Mouse (Mus musculus) retina, postnatal 1 day (tissue): ENCODE data around the gene Gja5.

Source experiments
- DNase-seq: peaks from one replicate; pipeline ENCODE4 v3.0.0-alpha.2; 2012

Gene Gja5

DNA sequence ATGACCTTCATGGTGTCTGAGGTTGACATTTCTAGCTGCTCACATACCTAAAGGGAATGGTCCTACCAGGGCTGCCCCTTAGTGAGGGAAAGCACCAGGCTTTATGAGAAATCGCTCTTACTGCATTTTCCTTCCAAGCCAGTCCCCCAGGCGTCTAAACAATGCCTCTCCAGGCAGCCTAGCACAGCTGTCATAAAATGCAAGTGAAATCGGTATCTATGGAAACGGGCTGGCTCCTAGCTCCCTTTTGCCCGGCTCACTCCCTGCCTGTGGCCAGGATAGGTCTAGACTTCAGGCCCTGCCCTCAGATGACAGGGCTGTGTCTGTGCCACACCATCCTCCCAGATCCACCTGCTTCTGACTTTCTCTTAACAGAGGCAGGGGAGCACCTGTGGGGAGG lies 33.1 kb downstream of the Gja5 start:
- peak; percentile 49 for DNase-seq

DNA sequence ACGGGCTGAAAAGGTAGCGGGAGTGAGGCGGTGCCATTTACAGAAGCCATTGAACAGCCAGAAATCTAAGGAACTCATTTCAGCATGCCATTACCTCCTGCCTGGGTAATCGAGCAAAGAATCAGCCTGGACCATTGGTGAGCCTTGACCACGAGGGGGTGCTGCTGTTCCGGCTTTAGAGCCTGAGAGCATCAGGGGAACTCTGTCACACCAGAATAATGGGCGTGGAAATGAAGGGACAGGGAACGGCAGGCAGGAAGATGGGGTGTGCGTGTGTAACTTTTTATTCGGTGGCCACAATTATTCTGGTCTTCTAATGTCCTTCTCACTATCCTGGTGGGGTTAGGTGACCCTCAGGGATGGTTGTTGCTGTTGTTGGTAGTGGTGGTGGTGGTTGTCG lies 34.2 kb downstream of the Gja5 start:
- DNase-seq, result peak; percentile 89

DNA sequence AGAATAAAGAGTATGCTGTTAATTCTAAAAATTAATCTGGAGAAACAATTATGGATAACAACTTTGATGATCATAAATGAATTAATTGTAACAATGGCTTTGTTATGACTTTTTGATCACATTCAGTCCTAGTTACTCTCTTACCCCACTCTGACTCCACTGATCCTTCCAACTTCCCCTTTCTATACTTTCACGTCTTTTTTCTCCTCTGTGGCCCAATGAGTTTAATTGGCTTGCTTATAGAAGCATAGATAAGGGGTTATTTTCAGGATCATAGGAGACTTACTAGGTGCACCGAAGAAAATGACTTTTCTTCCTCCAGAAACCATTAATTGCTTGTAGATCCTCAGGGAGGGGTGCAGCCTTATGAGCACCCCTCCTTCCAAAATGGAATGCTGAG lies 38.2 kb downstream of the Gja5 start:
- no peak for DNase-seq

DNA sequence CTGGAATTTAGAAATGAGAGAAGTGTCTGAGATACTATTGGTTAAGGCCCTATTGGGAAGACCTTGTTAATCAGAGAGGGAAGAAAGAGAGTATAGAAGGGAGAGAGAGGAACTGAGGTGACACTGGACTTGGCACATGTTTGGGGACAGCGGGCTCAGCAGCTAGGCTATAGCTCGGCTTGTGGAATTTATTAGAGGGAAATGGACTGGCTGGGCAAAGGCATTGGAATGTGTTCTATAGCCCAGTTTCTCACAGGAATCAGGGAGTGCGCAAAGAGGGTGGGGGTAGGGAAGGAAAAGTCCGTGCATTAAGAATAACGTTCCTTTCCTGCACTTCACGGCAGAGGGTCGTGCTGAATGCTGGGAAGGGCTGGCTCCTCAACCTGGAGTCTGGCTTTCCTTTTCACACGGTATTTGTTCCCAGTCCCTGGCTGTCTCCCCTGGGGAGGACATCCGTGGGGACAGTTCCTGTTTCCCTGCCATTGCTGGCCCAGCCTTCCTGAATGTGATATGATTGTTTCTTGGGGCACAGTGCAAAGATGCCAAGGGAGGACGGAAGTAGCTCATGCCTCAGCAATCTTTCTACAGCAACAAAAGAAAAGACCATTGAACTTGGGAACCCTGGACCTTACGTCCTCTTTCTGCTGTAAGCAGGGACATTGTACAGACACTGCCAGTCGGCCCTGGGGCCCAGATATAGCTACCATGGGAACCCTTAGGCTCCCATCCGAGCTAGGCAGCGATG lies 49.2 kb downstream of the Gja5 start:
- no peak for DNase-seq

DNA sequence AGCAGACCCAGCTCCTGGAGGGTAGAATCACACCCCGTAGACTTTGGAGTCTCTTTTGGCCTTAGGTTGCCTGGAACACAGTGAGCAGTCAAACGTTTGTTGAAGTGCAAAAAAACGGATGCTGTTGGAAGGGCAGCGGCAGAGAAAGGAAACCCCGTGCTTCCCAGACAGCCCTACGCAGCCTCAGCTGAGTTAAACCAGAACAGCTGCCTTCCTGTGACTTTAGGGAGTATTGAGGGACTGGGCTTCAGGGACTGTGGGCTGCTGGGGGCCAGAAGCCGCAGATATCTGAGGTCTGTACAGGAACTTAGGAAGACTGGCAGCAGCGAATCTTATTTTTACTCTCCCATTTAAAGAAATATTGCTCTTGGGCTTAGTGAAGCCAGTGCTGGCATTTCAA lies 56.1 kb downstream of the Gja5 start:
- DNase-seq, result no peak

DNA sequence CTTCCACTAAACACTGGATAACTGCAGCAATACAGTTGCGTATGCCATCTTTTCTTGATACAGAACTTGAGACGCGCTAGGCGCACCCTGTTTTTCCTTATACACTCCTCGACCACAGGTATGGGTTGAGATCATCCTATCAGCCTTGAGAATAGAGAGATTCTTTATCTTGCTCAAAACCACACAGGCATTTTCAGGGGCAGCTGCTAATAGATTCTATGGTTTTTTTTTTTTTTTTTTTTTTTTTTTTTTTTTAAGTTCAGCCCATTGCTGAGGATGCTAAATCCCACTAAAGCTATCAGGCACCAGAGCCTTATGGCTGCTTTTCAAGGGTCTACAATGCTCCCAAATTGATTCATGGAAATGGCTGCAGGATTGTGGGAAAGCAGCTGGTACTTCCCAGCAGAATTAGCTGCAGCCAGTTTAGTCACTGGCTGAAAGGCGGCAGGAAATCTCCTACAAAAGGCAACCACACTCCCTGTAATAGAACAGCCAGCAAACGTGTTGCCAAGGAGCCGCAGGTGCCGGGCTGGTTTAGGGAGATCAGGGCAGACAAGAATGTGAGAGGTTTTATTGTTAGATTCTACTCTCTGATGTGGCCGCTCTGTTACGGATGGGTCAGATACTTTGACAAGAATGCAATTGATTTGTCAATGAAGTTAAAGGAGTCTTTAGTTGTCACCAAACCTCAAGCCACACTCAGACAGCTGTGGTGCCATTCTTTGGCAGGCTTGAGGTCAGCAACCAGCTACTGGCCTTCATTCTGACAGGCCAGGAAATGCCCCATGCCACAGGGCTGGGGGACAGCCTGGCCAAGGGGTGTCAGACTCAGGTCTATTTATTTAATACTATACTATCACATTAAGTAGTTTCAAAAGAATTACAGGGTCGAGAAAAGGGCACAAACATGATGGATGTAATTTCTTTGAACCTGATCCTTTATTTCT lies 58.9 kb downstream of the Gja5 start:
- DNase-seq, result no peak

DNA sequence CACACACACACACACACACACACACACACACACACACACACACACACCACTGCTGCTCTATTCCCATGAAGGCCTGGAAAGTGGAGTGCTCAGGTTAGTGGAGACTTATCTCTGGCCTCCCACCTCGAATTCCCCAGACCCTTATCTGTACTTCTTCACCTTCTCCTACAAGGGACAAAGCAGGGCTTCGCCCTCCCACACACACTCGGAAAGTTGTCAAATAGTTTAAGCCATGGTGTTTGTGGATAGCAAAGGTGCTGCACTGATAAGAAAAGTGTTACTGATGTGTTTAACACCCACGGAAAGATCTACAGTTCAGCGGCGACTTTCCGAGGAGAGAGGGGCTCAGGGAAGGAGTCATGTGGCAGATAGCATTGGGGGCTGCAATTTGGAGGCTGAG lies 66.5 kb downstream of the Gja5 start:
- DNase-seq, result no peak

DNA sequence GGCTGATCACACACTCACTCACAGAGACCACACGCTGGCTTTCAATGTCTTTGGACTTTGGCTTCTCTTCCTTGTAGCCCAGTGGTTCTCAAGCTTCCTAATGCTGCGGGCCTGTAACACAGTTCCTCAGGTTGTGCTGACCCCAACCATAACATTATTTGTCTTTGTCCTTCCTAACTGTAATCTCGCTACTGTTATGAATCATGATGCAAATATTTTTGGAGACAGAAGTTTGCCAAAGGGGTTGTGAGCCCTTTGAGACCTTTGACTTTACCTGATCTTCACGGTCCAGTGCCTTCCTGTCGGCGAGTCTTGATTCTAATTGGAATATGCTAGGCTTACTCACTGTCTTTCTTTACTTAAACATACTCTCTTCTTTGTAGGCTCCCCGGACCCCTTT lies 70.0 kb downstream of the Gja5 start:
- no peak for DNase-seq

DNA sequence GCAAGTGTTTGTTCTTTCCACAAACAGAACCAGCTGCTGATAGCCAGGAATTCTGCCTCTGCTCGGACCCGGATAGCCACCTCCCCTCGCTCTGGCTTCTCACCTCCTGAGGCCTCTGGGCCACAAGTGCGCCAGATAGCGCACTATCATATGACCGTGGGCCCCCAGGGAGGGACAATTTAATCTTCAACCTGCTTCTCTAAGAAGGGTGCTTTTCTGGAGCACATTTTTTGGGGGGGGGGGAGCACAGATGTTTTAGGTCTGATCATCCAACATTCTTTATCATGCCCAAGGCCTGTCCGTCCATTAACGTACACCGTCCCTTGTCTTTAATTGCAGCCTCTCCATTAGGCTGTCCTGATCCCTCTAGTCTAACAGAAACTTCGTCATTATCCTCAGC lies 71.1 kb downstream of the Gja5 start:
- DNase-seq, result no peak

DNA sequence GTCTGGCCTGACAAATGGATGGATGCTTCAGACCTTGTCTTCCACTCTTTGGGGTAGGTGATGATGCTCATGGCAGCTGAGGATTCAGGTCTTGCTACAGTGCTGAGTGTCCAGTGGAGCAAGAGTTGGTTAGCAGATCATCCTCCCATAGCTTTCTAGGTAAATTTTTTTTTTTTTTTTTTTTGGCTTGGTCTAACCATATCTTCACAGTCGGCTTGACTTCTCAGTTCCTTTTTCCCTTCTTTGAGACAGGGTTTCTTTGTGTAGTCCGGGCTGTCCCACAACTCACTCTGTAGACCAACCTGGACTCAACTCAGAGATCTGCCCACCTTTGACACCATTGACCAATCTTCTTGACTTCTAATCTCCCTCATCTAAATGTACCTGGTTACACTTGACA lies 73.0 kb downstream of the Gja5 start:
- no peak for DNase-seq

DNA sequence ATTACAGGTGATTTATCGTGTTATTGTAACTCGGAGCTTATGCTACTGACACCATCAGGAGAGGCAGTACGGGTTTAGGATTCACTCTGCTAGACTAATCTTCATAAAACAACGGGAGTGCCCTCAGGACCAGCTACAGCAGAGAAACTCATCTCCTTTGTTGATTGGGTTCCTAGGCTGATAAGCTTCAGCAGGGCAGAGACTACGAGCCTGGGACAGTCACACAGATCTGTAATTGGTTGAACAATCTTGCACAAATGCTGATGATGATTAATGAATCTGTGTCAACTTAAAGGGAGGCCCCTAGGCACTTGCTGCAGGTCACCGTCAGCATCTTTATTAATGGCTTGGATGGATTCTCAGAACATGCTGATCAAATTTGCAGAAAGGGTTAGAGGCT lies 74.0 kb downstream of the Gja5 start:
- DNase-seq, result peak; percentile 7

DNA sequence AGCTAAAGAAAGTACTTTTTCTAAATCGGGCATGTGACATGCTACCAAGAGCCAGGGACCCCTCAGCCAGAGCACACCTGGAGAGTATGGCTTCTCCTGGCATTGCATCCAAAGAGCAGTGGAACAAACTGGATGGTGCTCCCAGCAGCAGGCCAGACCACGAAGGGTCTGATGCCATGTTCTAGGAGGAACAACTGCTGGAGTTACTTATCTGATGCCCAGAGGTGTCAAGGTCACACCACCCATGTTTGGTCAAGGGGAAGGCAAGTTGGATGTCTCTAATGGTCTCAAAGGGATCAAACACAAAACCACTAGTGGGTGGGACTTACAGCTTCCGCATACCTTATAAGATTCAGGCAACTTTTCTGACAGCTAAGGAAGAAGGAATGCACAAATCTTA lies 74.5 kb downstream of the Gja5 start:
- DNase-seq, result no peak

DNA sequence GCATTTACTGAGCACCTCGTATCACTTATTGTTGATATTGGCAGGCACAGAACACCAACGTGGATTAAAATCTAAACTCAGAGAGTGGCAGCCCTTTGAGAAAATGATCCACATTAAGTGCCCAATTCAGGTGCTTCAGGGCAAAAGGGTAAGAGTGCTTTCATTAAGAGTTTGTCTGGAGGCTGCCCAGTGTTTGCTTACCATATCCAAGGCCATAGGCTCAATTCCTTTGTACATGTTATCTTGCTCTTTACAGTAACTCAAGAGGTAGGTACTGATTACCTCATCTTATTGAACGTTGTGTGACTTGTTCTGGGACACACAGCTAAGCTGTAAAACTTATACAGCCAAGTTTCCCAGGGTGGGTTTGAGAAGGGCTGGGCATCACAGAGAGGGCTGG lies 77.3 kb downstream of the Gja5 start:
- no peak for DNase-seq

DNA sequence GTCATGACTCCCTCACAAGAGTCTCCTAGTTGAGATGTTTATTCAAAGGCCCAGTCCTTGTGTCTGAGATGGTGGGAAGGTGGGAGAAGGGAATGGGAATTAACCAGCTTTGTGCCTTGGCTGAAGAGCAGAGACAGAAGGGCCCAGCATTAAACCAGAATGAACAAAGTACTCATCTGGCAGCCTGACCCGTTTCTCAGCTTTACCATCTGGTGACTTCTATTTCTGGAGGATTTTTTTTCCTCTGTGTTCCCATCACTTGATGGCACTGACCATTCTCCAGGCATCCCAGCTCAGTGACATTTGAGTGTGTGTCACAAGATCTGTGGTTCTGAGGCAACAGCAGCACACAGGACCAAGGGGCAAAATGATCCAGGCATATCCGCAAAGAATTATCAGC lies 78.2 kb downstream of the Gja5 start:
- DNase-seq, result no peak

DNA sequence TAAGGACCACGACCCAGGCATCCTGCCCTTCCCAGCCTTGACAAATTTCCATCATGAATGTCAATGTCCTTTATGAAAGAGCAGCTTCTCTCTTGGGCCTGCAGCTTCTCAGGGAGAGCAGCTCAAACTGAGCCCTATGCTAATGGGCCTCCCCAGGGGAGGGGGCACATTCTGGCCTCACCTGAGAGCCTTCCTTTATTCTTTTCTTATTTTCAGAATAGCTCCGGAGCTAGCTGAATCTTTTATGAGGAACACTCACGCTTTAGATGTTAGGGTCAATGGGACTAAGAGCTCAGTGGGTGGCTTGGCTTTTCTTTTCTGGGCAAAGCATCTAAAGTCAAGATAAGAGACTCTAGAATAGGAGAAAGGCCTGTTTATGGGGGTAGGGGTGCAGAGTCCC lies 88.0 kb downstream of the Gja5 start:
- DNase-seq, result no peak

DNA sequence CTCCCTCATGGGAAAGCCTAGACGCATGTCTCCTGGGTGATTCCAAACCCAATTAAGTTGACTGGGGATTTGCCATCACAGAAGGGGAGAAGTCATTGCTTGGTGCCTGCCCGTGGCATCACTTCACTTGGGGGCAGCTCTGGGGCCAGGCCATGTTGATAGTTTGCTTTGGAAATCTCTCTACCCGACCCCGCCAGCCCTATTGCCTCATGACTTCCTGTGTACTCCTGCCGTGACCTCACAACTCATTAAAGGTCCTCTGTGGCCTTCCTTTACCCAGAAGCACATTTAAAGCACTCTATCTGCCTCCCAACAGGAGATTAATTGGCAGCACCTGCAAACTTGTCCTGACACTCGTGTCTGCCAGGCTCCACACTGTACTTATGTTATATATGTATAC lies 93.3 kb downstream of the Gja5 start:
- no peak for DNase-seq

DNA sequence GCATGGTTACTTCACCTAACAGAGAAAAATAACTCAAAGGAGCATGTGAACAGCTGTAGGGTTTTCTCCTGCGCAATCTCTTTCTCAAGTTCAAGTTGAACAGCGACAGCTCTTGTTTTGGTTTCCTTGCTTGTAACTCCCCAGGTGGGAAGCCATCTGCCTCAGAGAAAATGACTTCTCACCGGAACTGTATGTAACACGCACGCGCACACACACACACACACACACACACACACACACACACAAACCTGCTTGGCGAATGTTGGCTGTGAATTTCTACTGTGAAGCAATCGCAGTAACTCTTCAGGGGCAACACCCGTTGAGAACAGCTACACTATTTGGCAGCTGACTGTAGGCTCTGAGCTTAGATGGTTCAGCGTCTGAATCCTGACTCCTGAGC lies 98.6 kb downstream of the Gja5 start:
- no peak for DNase-seq

DNA sequence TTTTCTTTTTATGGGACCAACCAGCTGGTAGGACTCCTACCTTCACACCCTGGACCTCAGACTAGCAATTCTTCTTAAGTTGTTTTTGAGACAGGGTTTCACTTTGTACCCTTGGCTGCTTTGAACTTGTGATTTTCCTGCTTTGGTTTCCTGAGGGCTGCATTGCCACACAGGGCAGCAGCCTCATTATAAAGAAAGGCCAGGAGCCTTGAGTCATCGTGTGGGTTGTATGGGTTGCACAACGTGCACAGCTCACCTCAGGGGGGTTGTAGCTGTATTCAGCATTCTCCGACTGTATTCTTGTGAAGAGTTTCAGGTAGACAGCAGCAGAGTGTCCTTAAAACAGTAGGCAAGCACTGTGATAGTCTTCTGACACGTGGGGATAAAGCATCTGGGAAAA lies 100.0 kb downstream of the Gja5 start:
- no peak for DNase-seq

DNA sequence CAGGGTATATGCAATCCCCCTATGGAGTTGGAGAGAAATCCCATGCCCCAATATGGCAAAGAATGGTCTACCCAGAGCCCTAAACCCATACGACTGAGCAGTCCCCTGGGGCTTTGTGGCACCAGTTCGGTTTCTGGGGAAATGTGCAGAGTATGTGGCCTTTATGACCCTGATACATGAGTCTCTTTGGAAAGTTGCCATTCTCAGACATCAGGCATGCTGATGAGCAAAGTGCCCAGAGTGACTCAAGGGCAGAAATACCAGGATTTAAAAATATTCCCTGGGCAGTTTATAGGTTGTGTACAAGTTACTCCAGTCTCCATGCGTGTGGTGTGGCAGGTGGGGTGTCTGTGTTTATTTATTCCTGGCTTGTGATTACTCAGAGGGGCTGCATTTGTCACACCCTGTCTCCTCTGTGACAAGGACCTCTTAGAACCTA lies 102.5 kb downstream of the Gja5 start:
- DNase-seq, result no peak

DNA sequence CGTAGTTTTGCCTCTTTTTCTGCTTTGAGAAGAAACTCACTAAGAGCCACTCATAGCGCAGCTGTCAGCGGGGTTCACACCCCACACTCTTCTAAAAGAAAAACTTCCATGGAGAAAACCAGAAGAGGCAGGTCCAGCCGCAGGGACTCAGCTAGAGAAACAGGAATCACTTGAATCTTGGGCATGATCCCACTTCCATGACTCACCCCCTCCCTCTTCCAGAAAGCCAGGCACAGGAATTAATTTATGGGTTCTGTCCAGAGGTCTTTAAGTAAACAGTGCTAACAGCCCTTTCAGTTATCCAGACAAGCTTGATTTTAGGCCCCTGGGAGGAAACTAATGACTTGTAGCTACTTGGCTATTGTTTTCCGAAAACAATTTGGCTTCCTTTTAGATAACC lies 120.7 kb downstream of the Gja5 start:
- DNase-seq, result no peak

DNA sequence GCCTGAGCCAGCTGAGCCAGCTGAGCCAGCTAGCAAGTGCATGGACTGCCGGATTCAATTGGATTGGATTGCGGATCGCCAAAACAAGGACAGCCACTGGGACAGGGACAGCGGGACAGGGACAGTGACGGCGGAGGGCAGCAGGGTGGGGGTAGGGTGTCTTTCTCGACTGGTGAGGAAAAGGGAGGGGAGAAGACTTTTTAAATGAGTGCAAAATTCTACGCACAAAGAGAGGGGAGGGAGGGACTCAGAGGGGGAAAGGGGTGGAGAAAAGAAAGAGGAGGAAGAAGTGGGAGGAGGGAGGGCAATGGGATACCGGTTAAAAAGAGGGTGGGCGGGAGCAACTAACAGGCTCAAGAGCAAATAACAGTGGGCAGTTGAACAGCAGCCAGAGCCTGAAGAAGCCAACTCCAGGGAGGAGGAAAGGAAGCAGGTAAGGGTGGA lies 127.6 kb downstream of the Gja5 start:
- DNase-seq, result peak; percentile 55

DNA sequence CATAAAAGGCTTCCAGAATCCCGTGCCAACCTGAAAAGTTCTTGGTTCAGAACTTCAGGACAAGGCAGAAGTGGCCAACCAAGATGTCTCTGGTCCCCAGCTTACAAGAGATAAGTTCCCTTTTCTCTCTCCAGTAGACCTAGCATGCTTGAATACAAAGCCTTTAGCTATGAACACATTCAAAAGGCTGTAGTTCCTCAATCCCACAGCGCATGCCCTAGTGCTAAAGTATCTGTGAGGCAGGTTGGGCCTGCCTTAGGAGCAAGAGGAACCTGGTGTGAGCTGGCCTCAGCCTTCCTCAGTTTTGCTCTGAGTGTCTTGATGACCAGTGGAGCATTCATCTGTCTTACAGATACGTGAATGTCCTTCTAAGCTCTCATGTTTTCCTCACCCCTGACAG lies 131.1 kb downstream of the Gja5 start:
- no peak for DNase-seq

DNA sequence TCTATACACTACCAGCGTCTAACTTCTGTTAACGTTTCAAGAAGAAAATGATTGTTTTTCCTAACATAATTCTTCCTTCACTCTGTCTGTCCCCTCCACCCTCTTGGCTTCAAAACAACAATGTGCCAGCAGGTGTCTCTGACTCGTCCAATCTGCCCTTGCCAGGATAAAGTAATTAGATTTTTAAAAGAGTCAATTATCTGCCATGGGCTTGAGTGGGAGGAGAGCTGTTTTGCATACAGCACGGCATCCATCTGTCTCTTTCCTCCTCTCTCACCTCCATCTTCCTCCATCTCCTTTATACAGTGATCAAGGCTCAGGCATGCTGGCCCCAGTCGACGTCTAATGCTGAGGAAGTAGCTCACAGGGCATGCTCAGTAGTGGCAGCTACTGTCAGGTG lies 132.6 kb downstream of the Gja5 start:
- DNase-seq, result no peak

DNA sequence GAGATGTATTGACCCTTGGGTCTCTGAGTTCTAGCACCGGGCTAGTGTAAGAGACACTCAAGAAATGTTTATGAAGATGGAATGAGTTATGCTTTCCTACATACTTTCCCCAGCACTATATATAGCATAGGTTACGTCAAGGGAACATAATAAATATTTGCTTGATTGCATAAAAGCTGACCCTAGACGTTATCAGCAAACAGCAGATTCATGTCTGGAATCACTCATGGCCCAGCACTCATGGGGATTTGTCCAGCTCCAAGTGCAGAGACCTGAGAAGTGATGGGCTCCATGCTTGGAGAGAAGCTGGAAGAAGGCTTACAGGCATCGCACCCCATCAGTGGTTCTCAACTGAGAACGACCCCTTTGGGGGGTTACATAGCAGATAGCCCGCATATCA lies 135.2 kb downstream of the Gja5 start:
- DNase-seq, result no peak
